Mouse (Mus musculus) spleen, adult 2 months (tissue): ENCODE measurements around the gene Ppp1r14c. TPM values are rescaled to one million over a fixed set of nuclear protein-coding genes. Genes with fewer than 3 reads are reported as not detected.

Experiments used
- DNase-seq, 2 experiments: peaks; one replicate each; pipeline versions ENCODE4 v3.0.0 to v3.0.0-alpha.2; 2012 to 2021; ENCODE audit warnings: low spot score in 2 of 2, low read depth in 1 of 2
- H3K27ac ChIP-seq: fragments of 200-500 bp; 2 replicates; pipeline ENCODE4 v1.5.1; 2012; ENCODE audit warnings: low read length, inconsistent platforms; ENCODE audit not compliant: insufficient read depth
- H3K27me3 ChIP-seq: fragments of 200-500 bp; 2 replicates; pipeline ENCODE4 v1.6.1; 2012; ENCODE audit warnings: mild to moderate bottlenecking, moderate library complexity, low read length, inconsistent platforms; ENCODE audit not compliant: control insufficient read depth, insufficient read depth
- H3K36me3 ChIP-seq: fragments of 200-500 bp; 2 replicates; pipeline ENCODE4 v1.6.1; 2012; ENCODE audit warnings: mild to moderate bottlenecking, low read length, inconsistent platforms; ENCODE audit not compliant: control insufficient read depth, insufficient read depth
- H3K4me1 ChIP-seq: fragments of 200-500 bp; 2 replicates; pipeline ENCODE4 v1.6.1; 2011; ENCODE audit warnings: inconsistent platforms; ENCODE audit not compliant: control insufficient read depth, insufficient read depth, insufficient read length
- H3K4me3 ChIP-seq: fragments of 200-500 bp; 2 replicates; pipeline ENCODE4 v1.5.1; 2011; ENCODE audit warnings: mild to moderate bottlenecking, inconsistent platforms; ENCODE audit not compliant: insufficient read depth, insufficient read length; ENCODE audit errors: extremely low read depth
- CTCF ChIP-seq: fragments of 200-500 bp; IDR thresholded peaks from 2 replicates; pipeline ENCODE4 v1.5.1; 2011; ENCODE audit warnings: mild to moderate bottlenecking, inconsistent platforms; ENCODE audit not compliant: insufficient read depth, insufficient read length, insufficient replicate concordance; ENCODE audit errors: extremely low read depth
- POLR2A ChIP-seq: fragments of 200-500 bp; IDR thresholded peaks from 2 replicates; pipeline ENCODE4 v1.6.1; 2011; ENCODE audit warnings: low read depth, low read length, inconsistent platforms
- WGBS: fragments of 180-500 bp; shearing (Covaris S2); methylation state at CpG from one replicate; pipeline ENCODE4 v1.1.7; 2018; 5-methylcytosine and 5-hydroxymethylcytosine counted together
- polyA plus RNA-seq: library from polyadenylated mRNA; depleted of rRNA; stranded (reverse); fragments of >200 nt; gene quantifications from 2 replicates; pipeline ENCODE4 v1.2.3, GENCODE M21; 2012

The Ppp1r14c gene
- polyA plus RNA-seq, 1 experiment, result not detected

- Histone ChIP-seq H3K36me3 (no peaks in the 10 kb centered on the region), H3K27ac (no peak overlapping the region), H3K4me1 (no peaks in the 10 kb centered on the region), H3K4me3 (no peak overlapping the region), H3K27me3 (no peaks in the 10 kb centered on the region)
- WGBS, result 68% methylated on average over 8 of the region's 8 CpGs
- TF ChIP-seq CTCF, result no peak
- no peak for TF ChIP-seq POLR2A
- no peak for DNase-seq
Measured at GRCm38 (mm10) chr10:3507484-3508221, 141.8 kb downstream of the Ppp1r14c start.

GRCm38 (mm10) chr10:3508222-3508588, 142.3 kb downstream of the Ppp1r14c start:
- H3K27me3 ChIP-seq, result no peaks in the 10 kb centered on the region
- no peak for TF ChIP-seq POLR2A
- no peaks in the 10 kb centered on the region for H3K4me1 ChIP-seq
- 80% methylated on average over 2 of the region's 2 CpGs for WGBS
- no peak overlapping the region for H3K27ac ChIP-seq
- no peaks in the 10 kb centered on the region for H3K36me3 ChIP-seq
- no peak overlapping the region for H3K4me3 ChIP-seq
- no peak for DNase-seq

- DNase-seq, result no peak
- Histone ChIP-seq H3K27ac (no peak overlapping the region), H3K4me3 (no peak overlapping the region), H3K36me3 (no peaks in the 10 kb centered on the region), H3K4me1 (no peaks in the 10 kb centered on the region), H3K27me3 (no peaks in the 10 kb centered on the region)
- WGBS, result 80% methylated on average over 2 of the region's 2 CpGs
- TF ChIP-seq CTCF (no peak), POLR2A (no peak)
Measured at GRCm38 (mm10) chr10:3508746-3509145, 142.9 kb downstream of the Ppp1r14c start.

- Histone ChIP-seq H3K27ac (no peak overlapping the region), H3K27me3 (no peaks in the 10 kb centered on the region), H3K36me3 (no peaks in the 10 kb centered on the region), H3K4me1 (no peaks in the 10 kb centered on the region), H3K4me3 (no peak overlapping the region)
- no peak for TF ChIP-seq POLR2A
- TF ChIP-seq CTCF, result no peak
- no peak for DNase-seq
- 87% methylated on average over 7 of the region's 7 CpGs for WGBS
Measured at GRCm38 (mm10) chr10:3509663-3510277, 143.9 kb downstream of the Ppp1r14c start.

- no peak for DNase-seq
- TF ChIP-seq POLR2A (no peak), CTCF (no peak)
- Histone ChIP-seq H3K27ac (no peak overlapping the region), H3K36me3 (no peaks in the 10 kb centered on the region), H3K4me3 (no peak overlapping the region), H3K27me3 (no peaks in the 10 kb centered on the region), H3K4me1 (no peaks in the 10 kb centered on the region)
- 70% methylated on average over 3 of the region's 3 CpGs for WGBS
Measured at GRCm38 (mm10) chr10:3510486-3510885, 144.6 kb downstream of the Ppp1r14c start.

- H3K27me3 ChIP-seq, result no peaks in the 10 kb centered on the region
- no peak overlapping the region for H3K27ac ChIP-seq
- no peak overlapping the region for H3K4me3 ChIP-seq
- H3K4me1 ChIP-seq, result no peaks in the 10 kb centered on the region
- 24% methylated on average over 3 of the region's 3 CpGs for WGBS
- no peak for DNase-seq
- no peaks in the 10 kb centered on the region for H3K36me3 ChIP-seq
- TF ChIP-seq POLR2A (no peak), CTCF (no peak)
Measured at GRCm38 (mm10) chr10:3511401-3511800, 145.5 kb downstream of the Ppp1r14c start.
